Mouse (Mus musculus) olfactory bulb, adult 2 months (tissue): ENCODE results near the gene Lancl2. TPM values are rescaled to one million over a fixed set of nuclear protein-coding genes. Genes with fewer than 3 reads are reported as not detected.

Source experiments
- H3K27ac ChIP-seq: fragments of 200-500 bp; 2 replicates; pipeline ENCODE4 v1.5.1; 2012; ENCODE audit warnings: low read depth, low read length; ENCODE audit not compliant: insufficient read depth
- H3K4me1 ChIP-seq: fragments of 200-500 bp; 2 replicates; pipeline ENCODE4 v1.6.1; 2012; ENCODE audit warnings: low read length; ENCODE audit not compliant: control insufficient read depth, insufficient read depth
- H3K4me3 ChIP-seq: fragments of 200-500 bp; 2 replicates; pipeline ENCODE4 v1.5.1; 2012; ENCODE audit warnings: mild to moderate bottlenecking, low read depth, low read length, moderate library complexity; ENCODE audit not compliant: insufficient read depth
- CTCF ChIP-seq: fragments of 200-500 bp; IDR thresholded peaks from 2 replicates; pipeline ENCODE4 v1.5.1; 2012; ENCODE audit warnings: low read depth, mild to moderate bottlenecking, low read length, moderate library complexity; ENCODE audit not compliant: insufficient read depth
- POLR2A ChIP-seq: fragments of 200-500 bp; IDR thresholded peaks from 2 replicates; pipeline ENCODE4 v1.6.1; 2012; ENCODE audit warnings: mild to moderate bottlenecking, low read depth, low read length, moderate library complexity; ENCODE audit not compliant: insufficient read depth
- WGBS: fragments of 180-500 bp; shearing (Covaris S2); methylation state at CpG from one replicate; pipeline ENCODE4 v1.1.7; 2018; 5-methylcytosine and 5-hydroxymethylcytosine counted together
- polyA plus RNA-seq: library from polyadenylated mRNA; stranded (reverse); fragments of >200 nt; gene quantifications from 2 replicates; pipeline ENCODE4 v1.2.4, GENCODE M21; 2012; ENCODE audit warnings: low replicate concordance; ENCODE audit not compliant: missing spikeins, insufficient read depth, insufficient read length

Gene Lancl2
- polyA plus RNA-seq, 1 experiment: not detected

DNA sequence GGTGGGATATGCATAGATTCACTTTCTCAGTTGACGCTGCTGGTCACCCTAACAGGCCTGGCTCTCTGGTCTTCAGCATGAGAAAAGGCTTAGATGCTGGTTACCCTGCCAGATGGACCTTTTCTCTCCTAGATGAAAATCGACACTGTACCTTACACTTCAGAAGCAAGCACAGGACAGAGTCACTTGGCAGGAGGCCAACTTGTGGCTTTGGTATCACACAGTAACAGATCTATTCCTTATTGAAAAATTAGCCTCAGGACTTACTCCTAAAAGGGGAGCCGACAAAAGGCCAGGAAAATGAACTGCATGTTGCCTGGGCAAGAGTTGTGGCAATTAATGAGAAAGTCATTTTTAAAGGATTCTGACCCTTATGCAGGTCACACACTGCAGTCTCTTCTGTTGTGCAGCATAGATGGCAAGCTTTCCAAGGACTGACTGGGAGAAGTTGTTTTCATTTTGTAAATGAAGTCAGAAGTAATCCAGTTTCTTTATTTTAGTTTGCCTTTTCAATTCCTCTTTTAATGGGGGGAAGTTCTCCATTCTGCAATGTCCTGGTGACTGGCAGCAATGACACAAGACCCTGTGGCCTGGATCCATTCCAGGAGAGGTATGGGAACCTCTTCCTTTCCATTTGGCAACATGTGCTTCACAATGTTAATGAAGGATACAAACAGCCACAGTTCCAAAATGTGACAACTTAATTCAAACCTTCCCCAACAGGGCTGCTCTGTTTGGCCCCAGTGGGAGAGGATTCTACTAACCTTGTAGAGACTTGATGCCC lies 62.9 kb downstream of the Lancl2 start:
- H3K4me3 ChIP-seq: no peak overlapping the region

GRCm38 (mm10) chr6:57766287-57766686 lies 63.9 kb downstream of the Lancl2 start:
- H3K4me1 ChIP-seq: no peaks in the 10 kb centered on the region
- no peak overlapping the region for H3K4me3 ChIP-seq
- 93% methylated on average over 1 of the region's 1 CpGs for WGBS
- no peak overlapping the region for H3K27ac ChIP-seq
- TF ChIP-seq CTCF (no peak), POLR2A (no peak)

More for the DNA sequence above, 62.9 kb downstream of the Lancl2 start:
- no peak overlapping the region for H3K27ac ChIP-seq
- no peaks in the 10 kb centered on the region for H3K4me1 ChIP-seq
- WGBS: 64% methylated on average over 3 of the region's 3 CpGs
- no peak for TF ChIP-seq CTCF
- TF ChIP-seq POLR2A: no peak

GRCm38 (mm10) chr6:57767112-57767868 lies 65.0 kb downstream of the Lancl2 start:
- no peaks in the 10 kb centered on the region for H3K4me1 ChIP-seq
- H3K4me3 ChIP-seq: no peak overlapping the region
- no peak for TF ChIP-seq POLR2A
- no peak for TF ChIP-seq CTCF
- no peak overlapping the region for H3K27ac ChIP-seq
- WGBS: 86% methylated on average over 8 of the region's 8 CpGs

GRCm38 (mm10) chr6:57768948-57769525 lies 66.7 kb downstream of the Lancl2 start:
- Histone ChIP-seq H3K4me3 (no peak overlapping the region), H3K27ac (no peak overlapping the region), H3K4me1 (no peaks in the 10 kb centered on the region)
- WGBS: 92% methylated on average over 7 of the region's 7 CpGs
- TF ChIP-seq CTCF: no peak
- no peak for TF ChIP-seq POLR2A

DNA sequence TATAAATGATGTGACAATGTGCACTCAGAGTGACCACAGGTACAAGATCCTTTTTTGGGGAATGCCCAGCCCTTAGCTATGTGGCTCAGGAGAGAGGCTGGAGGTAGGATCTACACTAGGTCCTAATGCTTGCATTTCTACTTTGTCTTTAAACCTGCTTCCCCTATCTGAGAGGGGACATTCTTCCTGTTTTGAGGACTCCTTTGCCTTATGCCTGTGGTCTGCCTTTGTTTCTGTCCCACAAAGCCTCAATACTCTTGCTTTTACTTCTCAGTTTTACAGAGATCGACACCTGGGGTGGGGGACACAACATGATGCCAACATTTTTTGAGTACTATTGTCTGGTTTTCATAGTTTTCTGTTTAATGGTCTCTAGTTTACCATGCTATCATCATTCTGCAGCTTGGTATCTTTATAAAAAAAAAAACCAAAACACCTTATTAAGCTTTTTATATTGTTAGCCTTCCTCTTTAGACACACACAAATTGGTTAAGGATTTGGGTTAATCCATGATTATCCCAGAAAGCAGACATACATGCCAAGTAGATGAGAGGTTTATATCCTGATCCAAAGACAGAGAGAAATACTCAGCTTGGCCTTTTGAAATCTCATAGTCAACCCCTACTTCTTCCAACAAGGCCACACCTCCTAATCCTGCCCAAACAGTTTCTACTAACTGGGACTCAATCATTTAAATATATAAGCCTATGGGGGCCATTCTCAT lies 68.3 kb downstream of the Lancl2 start:
- TF ChIP-seq CTCF: no peak
- TF ChIP-seq POLR2A: no peak
- H3K4me1 ChIP-seq: no peaks in the 10 kb centered on the region
- no peak overlapping the region for H3K27ac ChIP-seq
- H3K4me3 ChIP-seq: no peak overlapping the region
- WGBS: 81% methylated on average over 1 of the region's 1 CpGs

DNA sequence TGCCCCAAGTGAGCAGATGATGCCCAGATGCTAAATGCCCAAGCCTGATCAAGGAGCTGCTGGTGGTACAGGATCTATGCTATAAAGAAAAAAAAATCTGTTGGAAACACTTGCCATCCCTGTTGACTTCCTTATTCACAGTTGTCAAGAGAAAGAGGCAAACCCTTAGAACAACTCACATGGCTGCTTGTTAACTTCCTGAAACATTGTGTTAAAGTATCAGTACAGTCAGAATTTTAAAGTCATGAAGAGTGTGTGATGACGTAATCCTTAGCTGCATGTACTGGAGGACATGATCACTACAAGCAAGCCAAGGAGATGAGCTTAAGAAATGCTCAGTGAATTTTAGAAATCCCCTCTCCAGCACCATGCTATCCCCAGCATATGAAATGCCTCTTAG lies 71.5 kb downstream of the Lancl2 start:
- Histone ChIP-seq H3K4me3 (no peak overlapping the region), H3K4me1 (no peaks in the 10 kb centered on the region), H3K27ac (no peak overlapping the region)
- whole genome bisulfite sequencing: 89% methylated on average over 1 of the region's 1 CpGs
- TF ChIP-seq CTCF: no peak
- no peak for TF ChIP-seq POLR2A

- Histone ChIP-seq H3K4me1 (no peaks in the 10 kb centered on the region), H3K4me3 (no peak overlapping the region), H3K27ac (no peak overlapping the region)
- TF ChIP-seq CTCF (no peak), POLR2A (no peak)
- WGBS: 89% methylated on average over 3 of the region's 3 CpGs
Measured at GRCm38 (mm10) chr6:57780359-57780758, 78.0 kb downstream of the Lancl2 start.

GRCm38 (mm10) chr6:57782658-57783057 lies 80.3 kb downstream of the Lancl2 start:
- no peak overlapping the region for H3K4me3 ChIP-seq
- no peak for TF ChIP-seq POLR2A
- TF ChIP-seq CTCF: no peak
- no peaks in the 10 kb centered on the region for H3K4me1 ChIP-seq
- 96% methylated on average over 1 of the region's 1 CpGs for WGBS
- no peak overlapping the region for H3K27ac ChIP-seq
